Mouse (Mus musculus) liver, embryonic 12.5 days (tissue): ENCODE data around the gene Rcn3. TPM values are rescaled to one million over a fixed set of nuclear protein-coding genes. Genes with fewer than 3 reads are reported as not detected.

Experiments used
- ATAC-seq: fragments of 200-750 bp; cut with Nextera tagmentation; 2 replicates; pipeline ENCODE4 v1.8.0; 2017; ENCODE audit warnings: moderate number of reproducible peaks, mild to moderate bottlenecking, moderate library complexity
- H3K27ac ChIP-seq: fragments of 300-500 bp; sonication (generic); 2 replicates; pipeline ENCODE4 v1.5.1; 2016; ENCODE audit warnings: mild to moderate bottlenecking
- H3K27me3 ChIP-seq: fragments of 300-500 bp; sonication (generic); replicated peaks from 2 replicates; pipeline ENCODE4 v1.6.1; 2016; ENCODE audit warnings: mild to moderate bottlenecking, moderate library complexity
- H3K36me3 ChIP-seq: fragments of 300-500 bp; sonication (generic); 2 replicates; pipeline ENCODE4 v1.6.1; 2016; ENCODE audit warnings: mild to moderate bottlenecking, moderate library complexity
- H3K4me1 ChIP-seq: fragments of 300-500 bp; sonication (generic); 2 replicates; pipeline ENCODE4 v1.6.1; 2016
- H3K4me2 ChIP-seq: fragments of 300-500 bp; sonication (generic); 2 replicates; pipeline ENCODE4 v1.6.1; 2016; ENCODE audit warnings: mild to moderate bottlenecking, moderate library complexity
- H3K4me3 ChIP-seq: fragments of 300-500 bp; sonication (generic); 2 replicates; pipeline ENCODE4 v1.5.1; 2016; ENCODE audit warnings: mild to moderate bottlenecking, moderate library complexity
- H3K9ac ChIP-seq: fragments of 300-500 bp; sonication (generic); 2 replicates; pipeline ENCODE4 v1.6.1; 2016; ENCODE audit warnings: mild to moderate bottlenecking, moderate library complexity
- H3K9me3 ChIP-seq: fragments of 300-500 bp; sonication (generic); replicated peaks from 2 replicates; pipeline ENCODE4 v1.6.1; 2016; ENCODE audit warnings: mild to moderate bottlenecking, moderate library complexity
- WGBS: fragments of 180-500 bp; shearing (Covaris S2); methylation state at CpG from one replicate; pipeline ENCODE4 v1.1.7; 2016; ENCODE audit not compliant: insufficient replicate concordance; 5-methylcytosine and 5-hydroxymethylcytosine counted together
- microRNA counts: library from miRNA; unstranded; fragments of <30 nt; microRNA quantifications from one replicate; lab custom pipeline; 2017
- microRNA-seq: library from miRNA; unstranded; fragments of <30 nt; microRNA quantifications from one replicate; pipeline ENCODE4, GENCODE M21; 2017
- polyA plus RNA-seq: library from polyadenylated mRNA; unstranded; fragments of >200 nt; fragmentation: Nextera tagmentation; extraction: Ambion mirVana; gene quantifications from 2 replicates; pipeline ENCODE4 v1.2.1, GENCODE M21; 2016

The Rcn3 gene
- polyA plus RNA-seq, 1 experiment from 2014 or later = 70.9 TPM

GRCm38 (mm10) chr7:45035631-45036030 is 56.4 kb downstream of the Rcn3 start:
- H3K27ac ChIP-seq = no peak overlapping the region
- H3K4me3 ChIP-seq = no peak overlapping the region
- H3K9me3 ChIP-seq = no peaks in the 10 kb centered on the region
- peaks cover 99% of the 10 kb centered on the region for H3K36me3 ChIP-seq
- ATAC-seq = no peak
- H3K27me3 ChIP-seq = no peaks in the 10 kb centered on the region
- H3K4me2 ChIP-seq = no peak overlapping the region
- WGBS = 77% methylated on average over 3 of the region's 3 CpGs
- no peaks in the 10 kb centered on the region for H3K4me1 ChIP-seq
- H3K9ac ChIP-seq = no peak overlapping the region

- no peaks in the 10 kb centered on the region for H3K9me3 ChIP-seq
- peaks cover 99% of the 10 kb centered on the region for H3K36me3 ChIP-seq
- WGBS = 87% methylated on average over 19 of the region's 19 CpGs
These were observed 58.2 kb downstream of the Rcn3 start for GRCm38 (mm10) chr7:45033722-45034359.

More at GRCm38 (mm10) chr7:45033722-45034359, 58.2 kb downstream of the Rcn3 start:
- Histone ChIP-seq H3K4me2 (no peak overlapping the region), H3K4me1 (no peaks in the 10 kb centered on the region), H3K4me3 (no peak overlapping the region), H3K27me3 (no peaks in the 10 kb centered on the region), H3K9ac (no peak overlapping the region), H3K27ac (no peak overlapping the region)
- ATAC-seq = no peak

MicroRNAs within 50 kb of the gene (microRNA counts, 519-probe panel; counts per million panel counts)
- microRNA mmu-miR-150 (lab: Ali Mortazavi, UCI) = 2,401 counts per million, percentile 72 among the panel's probes with 10 or more counts

Small RNAs within 50 kb of the gene (microRNA-seq; reads per million reads assigned to microRNA genes)
- gene Mir150 (21.4 reads per million, percentile 31 among the genes with 10 or more reads in this experiment), gene Mir5121 (55.9 reads per million, percentile 42 among the genes with 10 or more reads in this experiment)

Other genes starting within 250 kb of the Rcn3 start
- gene Akt1s1, start 243.2 kb downstream of the Rcn3 start, polyA plus RNA-seq = 42.7 and 45.3 TPM in 2 replicates
- gene Tbc1d17, start 243.1 kb downstream of the Rcn3 start, polyA plus RNA-seq = 34.4 and 39.6 TPM in 2 replicates
- 26.1 and 26.7 TPM in 2 replicates for gene Pnkp, start 235.1 kb downstream of the Rcn3 start, polyA plus RNA-seq
- 114 and 121 TPM in 2 replicates for gene Ptov1, start 222.4 kb downstream of the Rcn3 start, polyA plus RNA-seq
- 60.4 and 61.0 TPM in 2 replicates for gene Med25, start 199.5 kb downstream of the Rcn3 start, polyA plus RNA-seq
- gene Fuz, start 196.1 kb downstream of the Rcn3 start, polyA plus RNA-seq = 9.0 and 11.4 TPM in 2 replicates
- 85.1 and 86.5 TPM in 2 replicates for gene Ap2a1, start 162.7 kb downstream of the Rcn3 start, polyA plus RNA-seq
- gene Tsks, start 149.0 kb downstream of the Rcn3 start, polyA plus RNA-seq = 0.33 TPM in 1 of 2 replicates, not detected in the other
- 4.0 and 4.3 TPM in 2 replicates for gene Cpt1c, start 117.4 kb downstream of the Rcn3 start, polyA plus RNA-seq
- gene Prmt1, start 105.7 kb downstream of the Rcn3 start, polyA plus RNA-seq = 248 and 262 TPM in 2 replicates
- 50.4 and 55.9 TPM in 2 replicates for gene Irf3, start 94.6 kb downstream of the Rcn3 start, polyA plus RNA-seq
- 23.6 and 25.4 TPM in 2 replicates for gene Bcl2l12, start 93.5 kb downstream of the Rcn3 start, polyA plus RNA-seq
- 19.0 and 21.4 TPM in 2 replicates for gene Scaf1, start 75.9 kb downstream of the Rcn3 start, polyA plus RNA-seq
- 13.9 and 15.5 TPM in 2 replicates for gene Rras, start 74.3 kb downstream of the Rcn3 start, polyA plus RNA-seq
- 3.0 and 4.1 TPM in 2 replicates for gene Prr12, start 39.3 kb downstream of the Rcn3 start, polyA plus RNA-seq
- gene Nosip, start 29.8 kb downstream of the Rcn3 start, polyA plus RNA-seq = 31.6 and 38.7 TPM in 2 replicates
- 8.5 and 8.6 TPM in 2 replicates for gene Prrg2, start 29.5 kb downstream of the Rcn3 start, polyA plus RNA-seq
- 26.6 and 26.9 TPM in 2 replicates for gene Fcgrt, start 11.6 kb upstream of the Rcn3 start, polyA plus RNA-seq
- gene Rps11, start 32.2 kb upstream of the Rcn3 start, polyA plus RNA-seq = 1,421 and 1,491 TPM in 2 replicates
- 1,134 and 1,149 TPM in 2 replicates for gene Rpl13a, start 36.5 kb upstream of the Rcn3 start, polyA plus RNA-seq
- gene Gm45713, start 44.0 kb upstream of the Rcn3 start, polyA plus RNA-seq = 0.27 and 0.59 TPM in 2 replicates
- 5.1 and 5.7 TPM in 2 replicates for gene Flt3l, start 44.2 kb upstream of the Rcn3 start, polyA plus RNA-seq
- gene Pih1d1, start 62.1 kb upstream of the Rcn3 start, polyA plus RNA-seq = 60.5 and 61.7 TPM in 2 replicates
- 35.9 and 41.2 TPM in 2 replicates for gene Aldh16a1, start 62.4 kb upstream of the Rcn3 start, polyA plus RNA-seq
- not detected in 2 replicates for gene Slc17a7, start 71.7 kb upstream of the Rcn3 start, polyA plus RNA-seq
- gene Gfy, start 87.3 kb upstream of the Rcn3 start, polyA plus RNA-seq = not detected in 2 replicates
- not detected in 2 replicates for gene Pth2, start 88.8 kb upstream of the Rcn3 start, polyA plus RNA-seq
- 0.07 and 0.13 TPM in 2 replicates for gene Ccdc155, start 112.7 kb upstream of the Rcn3 start, polyA plus RNA-seq
- gene Dkkl1, start 119.9 kb upstream of the Rcn3 start, polyA plus RNA-seq = 1.9 and 3.0 TPM in 2 replicates
- gene Tead2, start 123.5 kb upstream of the Rcn3 start, polyA plus RNA-seq = 23.6 and 28.2 TPM in 2 replicates
- 14.0 and 14.6 TPM in 2 replicates for gene Cd37, start 146.9 kb upstream of the Rcn3 start, polyA plus RNA-seq
- gene Slc6a16, start 148.9 kb upstream of the Rcn3 start, polyA plus RNA-seq = not detected in 2 replicates
- not detected in 2 replicates for gene Slc6a21, start 185.3 kb upstream of the Rcn3 start, polyA plus RNA-seq
- gene Trpm4, start 241.6 kb upstream of the Rcn3 start, polyA plus RNA-seq = 1.2 and 2.2 TPM in 2 replicates
- gene Hrc, start 243.1 kb upstream of the Rcn3 start, polyA plus RNA-seq = 0.08 and 0.23 TPM in 2 replicates